In genomic region chr13:80962789-80963590, GRCm38 (mm10) we compare ENCODE assay signal across 8 mouse cellular contexts.
A peak's percentile ranks its signal among the peaks of the same experiment; 100 is the strongest.
DNase-seq lines count a peak whose midpoint lies in the region; ATAC-seq and TF ChIP-seq lines count a peak whose summit lies in the region.

No protein-coding gene starts in this region.

- 3% methylated on average over 51 of the region's 51 CpGs for WGBS in embryonic facial prominence, embryonic 15.5 days
- 3% methylated on average over 46 of the region's 51 CpGs for WGBS in heart, embryonic 11.5 days (ENCODE audit: insufficient replicate concordance)
- WGBS in kidney, embryonic 16.5 days: 3% methylated on average over 51 of the region's 51 CpGs
- WGBS in liver, embryonic 13.5 days (ENCODE audit: insufficient replicate concordance): 5% methylated on average over 51 of the region's 51 CpGs

- no peaks in the 10 kb centered on the region for H3K36me3 ChIP-seq in embryonic facial prominence, embryonic 15.5 days
- no peaks in the 10 kb centered on the region for H3K36me3 ChIP-seq in heart, embryonic 11.5 days (ENCODE audit: control insufficient read depth, insufficient read depth, low read length)
- H3K36me3 ChIP-seq in kidney, embryonic 16.5 days (ENCODE audit: insufficient read depth, low read length): no peaks in the 10 kb centered on the region
- H3K36me3 ChIP-seq in liver, embryonic 13.5 days: no peaks in the 10 kb centered on the region

- no peaks in the 10 kb centered on the region for H3K27me3 ChIP-seq in embryonic facial prominence, embryonic 15.5 days
- no peaks in the 10 kb centered on the region for H3K27me3 ChIP-seq in heart, embryonic 11.5 days (ENCODE audit: control insufficient read depth, insufficient read depth, low read length)
- no peaks in the 10 kb centered on the region for H3K27me3 ChIP-seq in kidney, embryonic 16.5 days (ENCODE audit: insufficient read depth, low read length)
- peaks cover 4% of the 10 kb centered on the region; the same call in 1 of the 2 replicates for H3K27me3 ChIP-seq in liver, embryonic 13.5 days

- H3K4me3 ChIP-seq in bone marrow macrophage, adult 2 months (ENCODE audit: insufficient read depth, low read length): peak overlapping the region; percentile 55
- H3K4me3 ChIP-seq in embryonic facial prominence, embryonic 15.5 days (replicated peaks): peak overlapping the region; percentile 51
- H3K4me3 ChIP-seq in heart, embryonic 11.5 days (ENCODE audit: low read depth, low read length): peak overlapping the region; percentile 34
- H3K4me3 ChIP-seq in kidney, embryonic 16.5 days (ENCODE audit: low read length): peak overlapping the region; percentile 52
- peak overlapping the region; percentile 49 for H3K4me3 ChIP-seq in liver, embryonic 13.5 days (replicated peaks)

- H3K9ac ChIP-seq in embryonic facial prominence, embryonic 15.5 days: peak overlapping the region; percentile 45
- H3K9ac ChIP-seq in heart, embryonic 11.5 days (ENCODE audit: low read depth, low read length): peak overlapping the region; percentile 74
- peak overlapping the region; percentile 72 for H3K9ac ChIP-seq in kidney, embryonic 16.5 days (replicated peaks; ENCODE audit: low read length)
- H3K9ac ChIP-seq in liver, embryonic 13.5 days: peak overlapping the region; percentile 50; the same call in 1 of the 2 replicates

- TF ChIP-seq CTCF in bone marrow macrophage, adult 2 months (IDR thresholded peaks at IDR 0.05; ENCODE audit: low read depth, low read length): no peak

- peak; percentile 94 for ATAC-seq in embryonic facial prominence, embryonic 15.5 days (ENCODE audit: insufficient number of reproducible peaks, low FRiP score, low TSS enrichment, low read depth)
- peak; percentile 91 for ATAC-seq in heart, embryonic 11.5 days (replicated peaks; ENCODE audit: insufficient number of reproducible peaks, low FRiP score, low TSS enrichment)
- ATAC-seq in kidney, embryonic 16.5 days (ENCODE audit: low FRiP score, low TSS enrichment): peak; percentile 99
- peak; percentile 93 for ATAC-seq in liver, embryonic 13.5 days (ENCODE audit: low read depth)

- no peak for TF ChIP-seq POLR2A in bone marrow macrophage, adult 2 months (IDR thresholded peaks at IDR 0.05; ENCODE audit: borderline replicate concordance, low read depth, low read length)

- H3K4me1 ChIP-seq in bone marrow macrophage, adult 2 months (ENCODE audit: control insufficient read depth, insufficient read depth, low read length): peaks cover 8% of the 10 kb centered on the region
- peaks cover 4% of the 10 kb centered on the region; the same call in 1 of the 2 replicates for H3K4me1 ChIP-seq in embryonic facial prominence, embryonic 15.5 days
- H3K4me1 ChIP-seq in heart, embryonic 11.5 days (ENCODE audit: control insufficient read depth, insufficient read depth, low read length): peaks cover 3% of the 10 kb centered on the region; the same call in 1 of the 2 replicates
- H3K4me1 ChIP-seq in kidney, embryonic 16.5 days (ENCODE audit: insufficient read depth, low read length): peaks cover 4% of the 10 kb centered on the region; the same call in 1 of the 2 replicates
- H3K4me1 ChIP-seq in liver, embryonic 13.5 days (replicated peaks): peaks cover 5% of the 10 kb centered on the region; the same call in 1 of the 2 replicates

- H3K27ac ChIP-seq in bone marrow macrophage, adult 2 months (ENCODE audit: insufficient read depth, low read depth, low read length): peak overlapping the region; percentile 37
- peak overlapping the region; percentile 91 for H3K27ac ChIP-seq in embryonic facial prominence, embryonic 15.5 days (replicated peaks)
- H3K27ac ChIP-seq in heart, embryonic 11.5 days (ENCODE audit: low read depth, low read length): peak overlapping the region; percentile 88
- peak overlapping the region; percentile 91 for H3K27ac ChIP-seq in kidney, embryonic 16.5 days (ENCODE audit: low read length)
- H3K27ac ChIP-seq in liver, embryonic 13.5 days: no peak overlapping the region

- DNase-seq in CD4-positive helper T cell, adult 2 months (ENCODE audit: low read depth, low spot score): peak; percentile 6
- DNase-seq in liver, embryonic 13.5 days: peak; percentile 18
- DNase-seq in neural tube, embryonic 10.5 days (ENCODE audit: extremely low spot score, low spot score): peak; percentile 88
- DNase-seq in testis, postnatal 10 days (ENCODE audit: low spot score): peak; percentile 76

- H3K4me2 ChIP-seq in embryonic facial prominence, embryonic 15.5 days (replicated peaks): peak overlapping the region; percentile 72
- H3K4me2 ChIP-seq in heart, embryonic 11.5 days: peak overlapping the region; percentile 70
- H3K4me2 ChIP-seq in kidney, embryonic 16.5 days (replicated peaks; ENCODE audit: low read depth, low read length): peak overlapping the region; percentile 85
- H3K4me2 ChIP-seq in liver, embryonic 13.5 days: peak overlapping the region; percentile 67

- no peaks in the 10 kb centered on the region for H3K9me3 ChIP-seq in embryonic facial prominence, embryonic 15.5 days (replicated peaks)
- no peaks in the 10 kb centered on the region for H3K9me3 ChIP-seq in heart, embryonic 11.5 days (replicated peaks; ENCODE audit: control insufficient read depth, low read length)
- H3K9me3 ChIP-seq in kidney, embryonic 16.5 days (ENCODE audit: low read length): no peaks in the 10 kb centered on the region
- H3K9me3 ChIP-seq in liver, embryonic 13.5 days (replicated peaks): no peaks in the 10 kb centered on the region

Comparison
In these comparisons a context has a peak if more than half of its experiments do, and no peak if none do; other contexts are left out.
1. DNase-seq: peak in every context shown above with its lines; median percentile 88 in neural tube, embryonic 10.5 days; 76 in testis, postnatal 10 days; 18 in liver, embryonic 13.5 days; 6 in CD4-positive helper T cell, adult 2 months.